Mouse (Mus musculus): ENCODE measurements around the gene 4930503B20Rik. TPM values are rescaled to one million over a fixed set of nuclear protein-coding genes. Genes with fewer than 3 reads are reported as not detected.

4930503B20Rik gene
- total RNA-seq (2021), result not detected in 2 replicates
- long read RNA-seq, experiment 1, partial matches to known transcripts, result 0 of 1 reads
- long read RNA-seq, experiment 1, other reads (novel, unspliced or antisense), result 1 of 1 reads
- long read RNA-seq, experiment 2, partial matches to known transcripts, result 0 of 1 reads
- long read RNA-seq, experiment 2, other reads (novel, unspliced or antisense), result 1 of 1 reads

GRCm38 (mm10) chr3:146651217-146651616 is at the start of gene 4930503B20Rik:
Gene 4930503B20Rik (minus strand): TSS chr3:146651317.
- no peak for DNase-seq

GRCm38 (mm10) chr3:146700051-146700450 is 48.9 kb upstream of the 4930503B20Rik start:
- DNase-seq, result no peak

GRCm38 (mm10) chr3:146698982-146699381 is 47.9 kb upstream of the 4930503B20Rik start:
- DNase-seq, result peak; percentile 57

GRCm38 (mm10) chr3:146692547-146692946 is 41.4 kb upstream of the 4930503B20Rik start:
- no peak for DNase-seq

- no peak for DNase-seq
These were observed 36.1 kb upstream of the 4930503B20Rik start for GRCm38 (mm10) chr3:146687121-146687725.

GRCm38 (mm10) chr3:146686428-146686827 is 35.3 kb upstream of the 4930503B20Rik start:
- DNase-seq, result no peak

- peak; percentile 71 for DNase-seq
These were observed 33.9 kb upstream of the 4930503B20Rik start, which contains the start of gene Samd13 for GRCm38 (mm10) chr3:146684811-146685675. Gene Samd13 (minus strand): TSS chr3:146685592.

- DNase-seq, result no peak
These were observed 32.0 kb upstream of the 4930503B20Rik start for GRCm38 (mm10) chr3:146683095-146683494.

- peak; percentile 70 for DNase-seq
These were observed 31.1 kb upstream of the 4930503B20Rik start for GRCm38 (mm10) chr3:146682140-146682651.

GRCm38 (mm10) chr3:146681696-146682095 is 30.6 kb upstream of the 4930503B20Rik start:
- DNase-seq, result no peak

- DNase-seq, result no peak
These were observed 29.5 kb upstream of the 4930503B20Rik start for GRCm38 (mm10) chr3:146680625-146681024.

GRCm38 (mm10) chr3:146679646-146680045 is 28.5 kb upstream of the 4930503B20Rik start:
- no peak for DNase-seq

GRCm38 (mm10) chr3:146676193-146676592 is 25.1 kb upstream of the 4930503B20Rik start:
- DNase-seq, result no peak

GRCm38 (mm10) chr3:146675101-146675500 is 24.0 kb upstream of the 4930503B20Rik start:
- no peak for DNase-seq

GRCm38 (mm10) chr3:146671121-146671520 is 20.0 kb upstream of the 4930503B20Rik start:
- DNase-seq, result no peak

GRCm38 (mm10) chr3:146661907-146662306 is 10.8 kb upstream of the 4930503B20Rik start:
- no peak for DNase-seq

GRCm38 (mm10) chr3:146661001-146661400 is 9.9 kb upstream of the 4930503B20Rik start:
- no peak for DNase-seq

GRCm38 (mm10) chr3:146659321-146659720 is 8.2 kb upstream of the 4930503B20Rik start:
- DNase-seq, result no peak

- no peak for DNase-seq
These were observed 7.0 kb upstream of the 4930503B20Rik start for GRCm38 (mm10) chr3:146658061-146658639.

GRCm38 (mm10) chr3:146657433-146657832 is 6.3 kb upstream of the 4930503B20Rik start:
- DNase-seq, result peak; percentile 39

- no peak for DNase-seq
These were observed 4.0 kb upstream of the 4930503B20Rik start for GRCm38 (mm10) chr3:146655111-146655577.

- DNase-seq, result no peak
These were observed 2.6 kb upstream of the 4930503B20Rik start for GRCm38 (mm10) chr3:146653692-146654091.

Measured in adrenal gland, postnatal 14 days (tissue).